Mouse (Mus musculus) hindbrain, embryonic 10.5 days (tissue): ENCODE data around the gene Tvp23a. TPM values are rescaled to one million over a fixed set of nuclear protein-coding genes. Genes with fewer than 3 reads are reported as not detected.

Experiments used
- DNase-seq: peaks from one replicate; pipeline ENCODE4 v3.0.0-alpha.2; 2017; ENCODE audit warnings: low spot score
- H3K27ac ChIP-seq: fragments of 300-500 bp; sonication (generic); 2 replicates; pipeline ENCODE4 v1.5.1; 2016; ENCODE audit warnings: mild to moderate bottlenecking, moderate library complexity
- H3K27me3 ChIP-seq: fragments of 300-500 bp; sonication (generic); 2 replicates; pipeline ENCODE4 v1.6.1; 2016; ENCODE audit warnings: mild to moderate bottlenecking; ENCODE audit not compliant: poor library complexity, insufficient read depth, severe bottlenecking
- H3K36me3 ChIP-seq: fragments of 300-500 bp; sonication (generic); 2 replicates; pipeline ENCODE4 v1.6.1; 2016; ENCODE audit warnings: mild to moderate bottlenecking, moderate library complexity
- H3K4me1 ChIP-seq: fragments of 300-500 bp; sonication (generic); replicated peaks from 2 replicates; pipeline ENCODE4 v1.6.1; 2016; ENCODE audit warnings: mild to moderate bottlenecking
- H3K4me3 ChIP-seq: fragments of 300-500 bp; sonication (generic); 2 replicates; pipeline ENCODE4 v1.5.1; 2016; ENCODE audit warnings: mild to moderate bottlenecking, moderate library complexity
- H3K9me3 ChIP-seq: fragments of 300-500 bp; sonication (generic); 2 replicates; pipeline ENCODE4 v1.6.1; 2016; ENCODE audit warnings: mild to moderate bottlenecking, moderate library complexity
- WGBS: fragments of 180-500 bp; shearing (Covaris S2); methylation state at CpG from one replicate; pipeline ENCODE4 v1.1.7; 2016; 5-methylcytosine and 5-hydroxymethylcytosine counted together
- polyA plus RNA-seq: library from polyadenylated mRNA; unstranded; fragments of >200 nt; fragmentation: Nextera tagmentation; extraction: Ambion mirVana; gene quantifications from 2 replicates; pipeline ENCODE4 v1.2.1, GENCODE M21; 2016

Gene Tvp23a
- polyA plus RNA-seq: 19.6 and 24.9 TPM in 2 replicates

- H3K9me3 ChIP-seq: no peaks in the 10 kb centered on the region
- H3K27ac ChIP-seq: peak within 1 kb of the TSS; percentile 86
- peak within 1 kb of the TSS; percentile 58 for H3K4me3 ChIP-seq
- under 1% methylated on average over 12 of the region's 12 CpGs for WGBS
- no peaks in the 10 kb centered on the region for H3K36me3 ChIP-seq
- H3K27me3 ChIP-seq: no peaks in the 10 kb centered on the region
- peaks cover 27% of the 10 kb centered on the region for H3K4me1 ChIP-seq
- peak; percentile 91 for DNase-seq
Measured at GRCm38 (mm10) chr16:10447264-10447594, at the start of gene Tvp23a. Gene Tvp23a (minus strand): TSS chr16:10447362.

DNA sequence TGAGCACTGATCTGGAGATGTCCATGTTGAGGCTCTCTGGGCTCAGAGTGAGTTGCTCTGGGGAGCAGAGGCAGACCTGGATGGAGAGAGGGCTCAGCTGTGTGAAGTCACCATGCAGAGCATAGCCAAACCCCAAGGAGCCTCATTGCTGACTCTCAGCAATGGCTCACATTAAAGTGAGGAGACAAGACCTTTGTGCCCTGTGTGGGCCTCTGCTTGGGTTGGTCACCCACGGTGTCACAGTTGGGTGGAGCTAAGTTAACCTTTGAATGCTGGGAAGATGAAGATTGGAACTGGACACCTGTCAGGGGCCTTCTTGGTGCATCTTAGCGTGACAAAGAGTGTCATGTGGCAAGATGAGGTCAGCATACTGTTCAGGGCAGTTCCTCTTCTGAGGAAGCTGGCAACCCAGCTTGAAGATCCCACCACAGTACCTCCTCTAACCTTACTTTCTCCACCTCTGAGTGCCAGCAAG, 48.7 kb upstream of the Tvp23a start:
- no peaks in the 10 kb centered on the region for H3K4me1 ChIP-seq
- H3K9me3 ChIP-seq: no peaks in the 10 kb centered on the region
- WGBS: 72% methylated on average over 2 of the region's 2 CpGs
- no peak overlapping the region for H3K4me3 ChIP-seq
- DNase-seq: no peak
- 0 out of 2 replicates have a peak, but pooled peaks cover under 1% of the 10 kb centered on the region for H3K27me3 ChIP-seq
- no peaks in the 10 kb centered on the region for H3K36me3 ChIP-seq
- no peak overlapping the region for H3K27ac ChIP-seq

- no peaks in the 10 kb centered on the region for H3K9me3 ChIP-seq
- H3K4me1 ChIP-seq: peaks cover 9% of the 10 kb centered on the region
- no peaks in the 10 kb centered on the region for H3K36me3 ChIP-seq
- H3K27me3 ChIP-seq: peaks cover 18% of the 10 kb centered on the region; the same call in 1 of the 2 replicates
- WGBS: 86% methylated on average over 3 of the region's 3 CpGs
- no peak overlapping the region for H3K4me3 ChIP-seq
- no peak overlapping the region for H3K27ac ChIP-seq
- DNase-seq: no peak
Measured at GRCm38 (mm10) chr16:10492587-10492986, 45.4 kb upstream of the Tvp23a start.

DNA sequence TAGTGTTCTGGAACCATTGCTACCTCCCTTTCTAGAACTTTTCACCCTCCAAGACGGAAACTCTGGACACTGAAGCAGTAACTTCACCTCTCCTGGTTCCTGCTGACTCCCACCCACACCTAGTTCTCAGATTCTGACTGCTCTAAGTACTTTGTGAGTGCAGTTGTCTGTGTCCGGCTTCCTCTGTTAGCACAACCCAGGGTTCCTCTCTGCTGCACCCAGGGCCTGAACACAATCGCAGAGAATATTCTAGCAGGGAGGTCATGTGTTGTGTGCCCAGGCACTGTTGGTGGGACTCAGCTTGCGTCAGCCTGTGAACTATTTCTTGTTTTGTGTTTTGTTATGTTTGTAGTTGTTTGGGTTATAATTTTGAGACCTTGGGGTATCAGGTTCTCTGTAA, 44.6 kb upstream of the Tvp23a start:
- Histone ChIP-seq H3K9me3 (no peaks in the 10 kb centered on the region), H3K4me1 (peaks cover 9% of the 10 kb centered on the region), H3K36me3 (no peaks in the 10 kb centered on the region), H3K27ac (no peak overlapping the region), H3K27me3 (peaks cover 18% of the 10 kb centered on the region; the same call in 1 of the 2 replicates), H3K4me3 (no peak overlapping the region)
- 87% methylated on average over 4 of the region's 4 CpGs for WGBS
- DNase-seq: no peak

- no peak for DNase-seq
- Histone ChIP-seq H3K9me3 (no peaks in the 10 kb centered on the region), H3K27me3 (peaks cover 18% of the 10 kb centered on the region; the same call in 1 of the 2 replicates), H3K36me3 (no peaks in the 10 kb centered on the region), H3K27ac (no peak overlapping the region), H3K4me1 (peaks cover 9% of the 10 kb centered on the region), H3K4me3 (no peak overlapping the region)
- WGBS: 86% methylated on average over 18 of the region's 18 CpGs
Measured at GRCm38 (mm10) chr16:10490503-10491150, 43.5 kb upstream of the Tvp23a start.

DNA sequence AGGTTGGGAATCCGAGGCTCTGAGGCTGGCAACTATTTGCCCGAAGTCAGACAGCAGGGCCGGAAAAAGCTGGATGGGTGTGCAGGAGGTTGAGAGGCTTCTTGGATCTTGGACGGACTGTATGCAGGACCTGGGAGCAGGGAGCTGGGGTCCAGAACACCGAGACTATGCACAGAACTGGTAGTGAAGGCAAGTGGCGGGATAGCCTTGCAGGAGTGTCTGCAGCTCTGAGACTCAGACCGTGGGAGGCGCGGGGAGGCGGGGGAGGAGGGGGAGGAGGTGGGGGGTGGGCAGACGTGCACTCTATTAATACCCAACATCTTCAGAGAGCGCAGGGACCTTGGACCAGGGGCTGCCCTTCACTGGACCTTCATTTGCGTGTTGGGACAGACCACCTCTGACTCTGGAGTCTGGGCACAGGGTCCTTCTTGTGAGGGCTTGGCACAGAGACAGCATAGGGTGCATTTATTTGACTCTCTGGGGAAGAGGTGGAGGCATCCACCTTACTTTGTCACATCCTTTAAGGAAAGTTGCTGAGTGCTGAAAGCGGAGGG, 42.8 kb upstream of the Tvp23a start:
- H3K36me3 ChIP-seq: no peaks in the 10 kb centered on the region
- no peaks in the 10 kb centered on the region for H3K9me3 ChIP-seq
- peaks cover 9% of the 10 kb centered on the region for H3K4me1 ChIP-seq
- H3K27ac ChIP-seq: no peak overlapping the region; the same call in 1 of the 2 replicates
- peaks cover 18% of the 10 kb centered on the region; the same call in 1 of the 2 replicates for H3K27me3 ChIP-seq
- peak overlapping the region; percentile 26 for H3K4me3 ChIP-seq
- 38% methylated on average over 13 of the region's 14 CpGs for WGBS
- no peak for DNase-seq

DNA sequence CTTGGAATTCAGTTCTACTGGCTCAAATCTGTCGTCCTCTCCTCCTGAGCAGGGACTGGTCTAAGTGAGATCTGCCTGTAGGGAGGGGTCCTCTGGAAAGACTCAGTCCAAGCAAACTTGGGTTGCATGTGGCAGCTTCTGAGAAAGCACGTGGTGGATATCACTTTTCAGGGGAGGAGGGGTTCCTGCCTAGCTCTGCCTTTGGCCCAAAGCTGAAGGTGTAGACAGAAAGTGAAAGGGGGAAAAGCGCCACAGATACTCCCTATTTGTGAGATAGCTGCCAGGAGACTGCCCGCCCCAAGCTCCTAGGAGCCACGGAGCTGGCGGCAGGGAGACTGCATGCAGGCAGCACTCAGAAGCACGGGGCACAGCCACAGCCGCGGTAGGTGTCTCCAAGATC, 42.3 kb upstream of the Tvp23a start:
- Histone ChIP-seq H3K4me1 (peaks cover 9% of the 10 kb centered on the region), H3K27ac (no peak overlapping the region; the same call in 1 of the 2 replicates), H3K9me3 (no peaks in the 10 kb centered on the region), H3K4me3 (peak overlapping the region; percentile 26), H3K36me3 (no peaks in the 10 kb centered on the region), H3K27me3 (peaks cover 18% of the 10 kb centered on the region; the same call in 1 of the 2 replicates)
- WGBS: 15% methylated on average over 9 of the region's 9 CpGs
- DNase-seq: no peak

GRCm38 (mm10) chr16:10488769-10489481, 41.8 kb upstream of the Tvp23a start:
- 87% methylated on average over 7 of the region's 7 CpGs for WGBS
- H3K4me1 ChIP-seq: peaks cover 9% of the 10 kb centered on the region
- no peak overlapping the region for H3K4me3 ChIP-seq
- no peaks in the 10 kb centered on the region for H3K9me3 ChIP-seq
- no peaks in the 10 kb centered on the region for H3K36me3 ChIP-seq
- H3K27me3 ChIP-seq: peaks cover 18% of the 10 kb centered on the region; the same call in 1 of the 2 replicates
- no peak for DNase-seq
- no peak overlapping the region for H3K27ac ChIP-seq

GRCm38 (mm10) chr16:10487895-10488493, 40.8 kb upstream of the Tvp23a start:
- no peak overlapping the region for H3K4me3 ChIP-seq
- no peaks in the 10 kb centered on the region for H3K36me3 ChIP-seq
- peaks cover 9% of the 10 kb centered on the region for H3K4me1 ChIP-seq
- H3K27me3 ChIP-seq: peaks cover 18% of the 10 kb centered on the region; the same call in 1 of the 2 replicates
- H3K9me3 ChIP-seq: no peaks in the 10 kb centered on the region
- no peak for DNase-seq
- no peak overlapping the region for H3K27ac ChIP-seq
- WGBS: 87% methylated on average over 8 of the region's 8 CpGs

- no peak overlapping the region for H3K27ac ChIP-seq
- peaks cover 18% of the 10 kb centered on the region; the same call in 1 of the 2 replicates for H3K27me3 ChIP-seq
- no peak for DNase-seq
- H3K4me1 ChIP-seq: peaks cover 9% of the 10 kb centered on the region
- no peaks in the 10 kb centered on the region for H3K36me3 ChIP-seq
- H3K4me3 ChIP-seq: no peak overlapping the region
- H3K9me3 ChIP-seq: no peaks in the 10 kb centered on the region
- 73% methylated on average over 3 of the region's 3 CpGs for WGBS
Measured at GRCm38 (mm10) chr16:10486993-10487392, 39.8 kb upstream of the Tvp23a start.

DNA sequence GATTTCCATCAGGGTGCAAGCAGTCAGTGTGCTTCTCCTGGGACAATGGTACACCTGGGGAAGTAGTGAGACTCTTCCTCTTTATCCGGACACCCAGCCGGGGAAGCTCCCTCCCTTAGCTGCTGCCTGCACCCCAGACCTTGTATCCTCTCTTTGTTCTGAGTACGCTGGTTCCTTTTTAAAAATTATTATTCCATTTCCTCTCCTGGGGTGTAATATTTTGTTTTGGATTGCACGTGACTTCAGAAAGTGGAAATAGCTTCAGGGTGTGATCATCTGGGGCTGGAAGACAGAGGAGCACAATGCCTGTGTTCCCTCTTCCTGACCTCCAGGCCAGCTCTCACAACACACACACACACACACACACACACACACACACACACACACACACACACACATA, 35.2 kb upstream of the Tvp23a start:
- WGBS: 69% methylated on average over 4 of the region's 4 CpGs
- Histone ChIP-seq H3K9me3 (no peaks in the 10 kb centered on the region), H3K4me1 (no peaks in the 10 kb centered on the region), H3K27ac (no peak overlapping the region), H3K4me3 (no peak overlapping the region), H3K36me3 (no peaks in the 10 kb centered on the region), H3K27me3 (no peaks in the 10 kb centered on the region)
- no peak for DNase-seq

DNA sequence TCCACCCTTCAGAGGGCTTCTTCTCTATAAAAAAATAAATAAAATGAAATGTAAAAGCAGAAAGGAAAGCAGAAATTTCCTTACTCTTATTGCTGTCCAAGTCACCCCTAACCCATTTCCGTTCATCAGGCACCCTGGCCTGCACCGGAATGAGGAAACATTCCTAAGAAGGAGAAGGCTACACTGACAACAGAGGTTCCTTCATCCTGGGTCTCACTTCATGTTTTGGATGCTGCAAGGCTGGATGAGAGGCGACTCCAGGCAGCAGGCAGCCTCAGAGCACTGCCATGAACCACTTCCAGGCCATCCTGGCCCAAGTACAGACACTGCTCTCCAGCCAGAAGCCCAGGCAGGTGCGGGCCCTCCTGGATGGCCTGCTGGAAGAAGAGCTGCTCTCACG, 32.7 kb upstream of the Tvp23a start, which contains the start of gene Ciita:
Ciita (plus strand) TSS at position 203 of the 400 bp plus-strand sequence.
- WGBS: 83% methylated on average over 5 of the region's 5 CpGs
- DNase-seq: no peak
- Histone ChIP-seq H3K4me3 (no peak within 1 kb of the TSS), H3K4me1 (no peaks in the 10 kb centered on the region), H3K27me3 (no peaks in the 10 kb centered on the region), H3K36me3 (no peaks in the 10 kb centered on the region), H3K9me3 (no peaks in the 10 kb centered on the region), H3K27ac (no peak within 1 kb of the TSS)
